Mouse (Mus musculus) spleen, postnatal 14 days (tissue): ENCODE measurements around the gene Zbtb16.

ENCODE experiments used
- DNase-seq, 2 experiments: peaks; one replicate each; pipeline ENCODE4 v3.0.0; 2021 to 2022; ENCODE audit warnings: low spot score in 2 of 2

Gene Zbtb16

DNA sequence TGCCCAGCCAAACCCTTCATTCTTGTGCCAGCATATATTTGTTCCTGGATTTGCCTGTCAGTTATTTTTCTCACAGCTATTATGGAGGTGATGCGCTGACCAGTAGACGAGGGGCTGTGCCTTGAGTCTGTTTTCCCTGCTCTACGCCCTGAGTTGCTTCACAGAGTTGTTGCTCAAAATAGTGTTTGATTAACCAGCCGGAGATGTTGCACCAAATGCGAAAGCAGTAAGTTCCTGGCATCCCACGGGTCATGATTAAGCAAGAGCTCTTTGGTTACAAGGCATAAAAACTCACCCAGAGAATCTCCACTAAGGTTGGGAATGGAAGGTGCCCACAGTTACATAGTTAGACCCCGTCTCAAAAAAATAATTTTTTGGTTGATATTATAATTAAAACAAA lies 229.9 kb downstream of the Zbtb16 start:
- no peak for DNase-seq

DNA sequence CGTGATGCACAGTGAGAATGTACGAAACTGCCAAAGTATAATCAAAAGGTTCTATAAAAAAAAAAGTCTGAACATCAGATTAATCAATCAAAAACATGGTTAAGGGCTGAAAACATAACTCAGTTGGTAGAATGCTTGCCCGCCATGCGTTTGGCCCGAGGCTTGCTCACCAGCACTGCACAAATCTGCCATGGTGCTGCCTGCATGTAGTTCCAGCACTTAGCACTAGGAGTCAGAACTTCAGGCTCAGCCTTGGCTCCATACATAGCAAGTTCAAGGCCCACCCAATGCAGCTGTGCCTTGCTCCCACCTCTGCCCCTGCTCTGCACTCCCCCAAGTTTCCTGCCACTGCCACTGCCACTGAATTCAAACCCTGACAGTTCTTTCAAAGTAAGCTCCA lies 230.3 kb downstream of the Zbtb16 start:
- no peak for DNase-seq

DNA sequence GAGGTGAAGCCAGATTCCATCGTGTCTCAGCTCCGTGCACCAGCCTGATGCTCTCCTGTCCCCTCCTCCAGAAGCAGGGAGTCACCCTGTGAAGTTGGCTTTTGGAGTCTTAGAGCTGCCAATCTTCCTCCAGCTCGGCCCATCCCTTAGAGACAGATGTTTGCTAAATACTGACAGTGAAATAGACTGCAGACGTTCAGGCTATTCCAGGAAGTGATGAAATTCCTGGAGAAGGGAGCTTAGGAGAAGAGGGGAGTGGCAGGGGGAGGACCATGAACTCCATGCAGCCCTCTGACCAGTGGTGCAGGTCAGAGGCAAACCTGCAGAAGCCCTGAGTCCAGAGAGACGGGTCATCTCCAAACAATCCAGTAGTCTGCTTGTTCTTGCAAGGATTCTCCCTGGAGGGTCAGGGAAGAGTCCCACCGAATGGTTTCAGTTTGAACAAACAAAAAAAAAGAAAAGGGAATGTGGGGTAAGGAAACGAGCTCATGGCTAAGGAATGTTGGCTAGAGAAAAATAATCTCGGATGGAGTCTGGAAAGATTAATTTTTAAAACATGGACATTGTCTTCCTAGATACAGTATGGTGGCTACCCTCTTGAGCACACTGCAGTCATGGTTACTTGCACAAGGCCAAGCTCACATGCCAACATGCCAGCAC lies 231.0 kb downstream of the Zbtb16 start, which contains the start of gene Nnmt:
TSS of gene Nnmt (minus strand) at position 215 of the 660 bp plus-strand sequence.
- DNase-seq, result no peak
